Mouse (Mus musculus): ENCODE data around the gene Pptc7. TPM values are rescaled to one million over a fixed set of nuclear protein-coding genes. Genes with fewer than 3 reads are reported as not detected.

Pptc7 gene
- total and polyA plus RNA-seq, 2 experiments from 2014 or later: 6.7 to 18.3 TPM

- TF ChIP-seq CTCF (IDR thresholded peaks at IDR 0.05; ENCODE audit: low read depth): no peak
- ATAC-seq: no peak
- 87% methylated on average over 6 of the region's 6 CpGs for WGBS
Observed at GRCm38 (mm10) chr5:122242521-122243123, 41.5 kb upstream of the Pptc7 start.

GRCm38 (mm10) chr5:122243781-122244523 is 40.2 kb upstream of the Pptc7 start:
- Histone ChIP-seq H3K9ac (no peak overlapping the region), H3K4me2 (ENCODE audit: low read depth) (no peak overlapping the region), H3K27me3 (ENCODE audit: insufficient read depth, low read length) (no peaks in the 10 kb centered on the region), H3K27ac (ENCODE audit: low read depth, low read length) (no peak overlapping the region), H3K36me3 (ENCODE audit: insufficient read depth) (peaks cover 16% of the 10 kb centered on the region), H3K9me3 (ENCODE audit: low read length) (no peaks in the 10 kb centered on the region), H3K4me1 (ENCODE audit: insufficient read depth) (peaks cover 17% of the 10 kb centered on the region), H3K4me3 (ENCODE audit: low read depth, low read length) (no peak overlapping the region)
- ATAC-seq (peak; percentile 48; the same call in 1 of the 2 replicates), DNase-seq (peak; percentile 58)
- WGBS: 30% methylated on average over 17 of the region's 17 CpGs
- no peak for TF ChIP-seq CTCF (IDR thresholded peaks at IDR 0.05; ENCODE audit: low read depth)

More at GRCm38 (mm10) chr5:122242521-122243123, 41.5 kb upstream of the Pptc7 start:
- no peak overlapping the region for H3K27ac ChIP-seq (ENCODE audit: low read depth, low read length)
- no peak for DNase-seq
- no peaks in the 10 kb centered on the region for H3K9me3 ChIP-seq (ENCODE audit: low read length)
- no peak overlapping the region for H3K9ac ChIP-seq
- H3K27me3 ChIP-seq (ENCODE audit: insufficient read depth, low read length): no peaks in the 10 kb centered on the region
- H3K4me2 ChIP-seq (ENCODE audit: low read depth): no peak overlapping the region
- no peak overlapping the region for H3K4me3 ChIP-seq (ENCODE audit: low read depth, low read length)
- H3K4me1 ChIP-seq (ENCODE audit: insufficient read depth): peaks cover 17% of the 10 kb centered on the region
- peaks cover 4% of the 10 kb centered on the region for H3K36me3 ChIP-seq (ENCODE audit: insufficient read depth)

GRCm38 (mm10) chr5:122245186-122245585 is 39.0 kb upstream of the Pptc7 start:
- Histone ChIP-seq H3K4me2 (ENCODE audit: low read depth) (no peak overlapping the region), H3K9me3 (ENCODE audit: low read length) (no peaks in the 10 kb centered on the region), H3K4me3 (ENCODE audit: low read depth, low read length) (no peak overlapping the region), H3K4me1 (ENCODE audit: insufficient read depth) (peaks cover 17% of the 10 kb centered on the region), H3K27me3 (ENCODE audit: insufficient read depth, low read length) (no peaks in the 10 kb centered on the region), H3K36me3 (ENCODE audit: insufficient read depth) (peaks cover 16% of the 10 kb centered on the region), H3K9ac (no peak overlapping the region), H3K27ac (ENCODE audit: low read depth, low read length) (no peak overlapping the region)
- TF ChIP-seq CTCF (IDR thresholded peaks at IDR 0.05; ENCODE audit: low read depth): no peak
- ATAC-seq: no peak
- peak; percentile 38 for DNase-seq
- WGBS: 30% methylated on average over 3 of the region's 3 CpGs

GRCm38 (mm10) chr5:122246547-122247167 is 37.5 kb upstream of the Pptc7 start:
- H3K4me2 ChIP-seq (ENCODE audit: low read depth): no peak overlapping the region
- DNase-seq: no peak
- ATAC-seq: no peak
- H3K9ac ChIP-seq: no peak overlapping the region
- TF ChIP-seq CTCF (IDR thresholded peaks at IDR 0.05; ENCODE audit: low read depth): no peak
- no peak overlapping the region for H3K27ac ChIP-seq (ENCODE audit: low read depth, low read length)
- no peaks in the 10 kb centered on the region for H3K27me3 ChIP-seq (ENCODE audit: insufficient read depth, low read length)
- 75% methylated on average over 10 of the region's 10 CpGs for whole genome bisulfite sequencing
- H3K9me3 ChIP-seq (ENCODE audit: low read length): no peaks in the 10 kb centered on the region
- H3K4me1 ChIP-seq (ENCODE audit: insufficient read depth): peaks cover 17% of the 10 kb centered on the region
- peaks cover 25% of the 10 kb centered on the region for H3K36me3 ChIP-seq (ENCODE audit: insufficient read depth)
- H3K4me3 ChIP-seq (ENCODE audit: low read depth, low read length): no peak overlapping the region

GRCm38 (mm10) chr5:122247529-122247928 is 36.6 kb upstream of the Pptc7 start:
- no peak for ATAC-seq
- Histone ChIP-seq H3K9ac (no peak overlapping the region), H3K36me3 (ENCODE audit: insufficient read depth) (peaks cover 25% of the 10 kb centered on the region), H3K4me2 (ENCODE audit: low read depth) (no peak overlapping the region), H3K9me3 (ENCODE audit: low read length) (no peaks in the 10 kb centered on the region), H3K4me3 (ENCODE audit: low read depth, low read length) (no peak overlapping the region), H3K27ac (ENCODE audit: low read depth, low read length) (no peak overlapping the region), H3K27me3 (ENCODE audit: insufficient read depth, low read length) (no peaks in the 10 kb centered on the region), H3K4me1 (ENCODE audit: insufficient read depth) (peaks cover 17% of the 10 kb centered on the region)
- 89% methylated on average over 11 of the region's 11 CpGs for WGBS
- no peak for TF ChIP-seq CTCF (IDR thresholded peaks at IDR 0.05; ENCODE audit: low read depth)
- no peak for DNase-seq

- DNase-seq (no peak), ATAC-seq (no peak)
- Histone ChIP-seq H3K27ac (ENCODE audit: low read depth, low read length) (no peak overlapping the region), H3K9ac (no peak overlapping the region), H3K4me1 (ENCODE audit: insufficient read depth) (peaks cover 17% of the 10 kb centered on the region), H3K4me2 (ENCODE audit: low read depth) (no peak overlapping the region), H3K36me3 (ENCODE audit: insufficient read depth) (peaks cover 25% of the 10 kb centered on the region), H3K9me3 (ENCODE audit: low read length) (no peaks in the 10 kb centered on the region), H3K4me3 (ENCODE audit: low read depth, low read length) (no peak overlapping the region), H3K27me3 (ENCODE audit: insufficient read depth, low read length) (no peaks in the 10 kb centered on the region)
- no peak for TF ChIP-seq CTCF (IDR thresholded peaks at IDR 0.05; ENCODE audit: low read depth)
- WGBS: 93% methylated on average over 7 of the region's 7 CpGs
Observed at GRCm38 (mm10) chr5:122247934-122248333, 36.2 kb upstream of the Pptc7 start.

- no peak for TF ChIP-seq CTCF (IDR thresholded peaks at IDR 0.05; ENCODE audit: low read depth)
- no peak overlapping the region for H3K27ac ChIP-seq (ENCODE audit: low read depth, low read length)
- no peaks in the 10 kb centered on the region for H3K9me3 ChIP-seq (ENCODE audit: low read length)
- peaks cover 6% of the 10 kb centered on the region; the same call in 1 of the 2 replicates for H3K4me1 ChIP-seq (ENCODE audit: insufficient read depth)
- H3K9ac ChIP-seq: no peak overlapping the region
- ATAC-seq (no peak), DNase-seq (no peak)
- 78% methylated on average over 4 of the region's 4 CpGs for WGBS
- H3K4me2 ChIP-seq (ENCODE audit: low read depth): no peak overlapping the region
- H3K27me3 ChIP-seq (ENCODE audit: insufficient read depth, low read length): no peaks in the 10 kb centered on the region
- H3K4me3 ChIP-seq (ENCODE audit: low read depth, low read length): no peak overlapping the region
- H3K36me3 ChIP-seq (ENCODE audit: insufficient read depth): peaks cover 32% of the 10 kb centered on the region
Observed at GRCm38 (mm10) chr5:122249281-122249680, 34.9 kb upstream of the Pptc7 start.
